In the genomic region with DNA sequence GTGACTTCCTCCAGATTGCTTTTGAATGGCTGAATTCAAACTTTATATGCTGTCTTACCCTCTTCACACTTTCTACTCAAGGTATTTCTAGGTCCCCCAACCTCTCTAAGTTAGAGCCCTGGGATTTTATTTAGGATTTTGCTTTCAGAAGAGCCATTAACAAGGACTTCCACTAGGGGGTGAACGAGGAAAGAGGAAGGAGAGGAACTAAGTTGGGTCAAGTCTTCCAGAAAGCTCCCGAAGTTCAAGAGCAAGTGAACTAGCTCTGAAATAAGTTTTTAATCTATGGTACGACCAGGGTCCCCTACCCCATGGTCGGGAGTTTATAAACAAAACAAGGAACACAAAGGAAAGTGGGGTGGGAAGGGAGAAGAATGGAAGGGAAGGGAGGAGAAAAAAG, we compare ENCODE assay signal across 10 mouse cellular contexts. TPM values are rescaled to one million over a fixed set of nuclear protein-coding genes. Genes with fewer than 3 reads are reported as not detected.
DNase-seq lines count a peak whose midpoint lies in the region; TF ChIP-seq lines count a peak whose summit lies in the region.
"Had no signal": no experiment of that assay in that cellular context is flagged by ENCODE, and none has a peak within 500 bp of the region (broad histone marks: within the 10 kb centered on the region; RNA-seq: fewer than 3 reads in every experiment).

No protein-coding gene starts in this region.

- TF ChIP-seq CTCF in spleen, adult 2 months (IDR thresholded peaks at IDR 0.05; ENCODE audit: extremely low read depth, insufficient read depth, insufficient read length, insufficient replicate concordance), result peak; percentile 5; the same call in 1 of the 2 replicates

- intact Hi-C loops in heart, postnatal 25 days (cut with DNase I), result loop anchor here (1.0 kb wide), 1 partner anchor 78 kb away; no protein-coding TSS in a partner anchor

- peaks cover 9% of the 10 kb centered on the region; the same call in 1 of the 2 replicates for H3K4me1 ChIP-seq in spleen, adult 2 months (ENCODE audit: control insufficient read depth, insufficient read depth, insufficient read length)
- H3K4me1 ChIP-seq: limb, embryonic 10.5 days had no signal

- H3K27me3 ChIP-seq in spleen, adult 2 months (ENCODE audit: control insufficient read depth, insufficient read depth, low read length), result no peaks in the 10 kb centered on the region

- H3K27ac ChIP-seq in spleen, adult 2 months (ENCODE audit: insufficient read depth, low read length), result peak overlapping the region; percentile 85
- H3K27ac ChIP-seq: limb, embryonic 10.5 days had no signal

- peak; percentile 44 for DNase-seq in heart, adult 11 months
- no peak for DNase-seq in heart, postnatal 25 days (ENCODE audit: low spot score)
- no peak for DNase-seq in spleen, adult 2 months (ENCODE audit: low read depth in 1 of 2, low spot score in 2 of 2)
- no peak for DNase-seq in spleen, adult 18-20 months
- peak; percentile 5 for DNase-seq in embryo, embryonic 9.5 days (ENCODE audit: extremely low spot score)
- DNase-seq in telencephalon, adult 2 months (ENCODE audit: low read depth, low spot score), result peak; percentile 8
- no peak for DNase-seq in testis, postnatal 10 days (ENCODE audit: low spot score)
- DNase-seq in gastrocnemius, postnatal 4 days (ENCODE audit: low spot score in 2 of 2), result no peak
- DNase-seq: gastrocnemius, postnatal 36 days had no signal

- H3K36me3 ChIP-seq in spleen, adult 2 months (ENCODE audit: control insufficient read depth, insufficient read depth, low read length), result peaks cover 16% of the 10 kb centered on the region
- H3K36me3 ChIP-seq: limb, embryonic 10.5 days had no signal

- peak overlapping the region; percentile 55; the same call in 1 of the 2 replicates for H3K4me3 ChIP-seq in spleen, adult 2 months (ENCODE audit: extremely low read depth, insufficient read depth, insufficient read length)
- H3K4me3 ChIP-seq: limb, embryonic 10.5 days had no signal

- 1% methylated on average over 4 of the region's 4 CpGs for WGBS in spleen, adult 2 months

- no peak for TF ChIP-seq POLR2A in spleen, adult 2 months (IDR thresholded peaks at IDR 0.05; ENCODE audit: low read depth, low read length)

RNA-seq across cellular contexts. Expression of gene Sell, which starts 0.5 kb away (rescaled TPM):
- total RNA-seq in heart, postnatal 25 days (2021), result 1 to 10 TPM in 1 of 2 experiments, under 1 TPM in 1; 0.94 to 1.6 TPM
- 68.6 and 72.4 TPM in 2 replicates for polyA plus RNA-seq in spleen, adult 2 months (2012; rRNA removed)
- under 1 TPM; 0.39 to 0.56 TPM for total RNA-seq in gastrocnemius, postnatal 4 days (2021)
- polyA plus RNA-seq: limb, embryonic 10.5 days had no signal

RNA-seq across cellular contexts. Expression of gene Sele, which starts 13.2 kb away (rescaled TPM):
- under 1 TPM; 0.78 to 0.83 TPM for total RNA-seq in heart, postnatal 25 days (2021)
- 0.09 and 0.13 TPM in 2 replicates for polyA plus RNA-seq in spleen, adult 2 months (2012; rRNA removed)
- under 1 TPM; 0.08 to 0.17 TPM for total RNA-seq in gastrocnemius, postnatal 4 days (2021)
- total RNA-seq: gastrocnemius, postnatal 36 days had no signal
- polyA plus RNA-seq: limb, embryonic 10.5 days had no signal

RNA-seq across cellular contexts. Expression of gene Selp, which starts 53.8 kb away (rescaled TPM):
- 1 to 10 TPM; 1.3 to 1.4 TPM for total RNA-seq in heart, postnatal 25 days (2021)
- polyA plus RNA-seq in spleen, adult 2 months (2012; rRNA removed), result 2.2 and 2.8 TPM in 2 replicates
- total RNA-seq in gastrocnemius, postnatal 4 days (2021), result 1 to 10 TPM in 1 of 2 experiments, under 1 TPM in 1; 0.81 to 1.5 TPM

Comparison
In these comparisons a context has a peak if more than half of its experiments do, and no peak if none do; other contexts are left out.
1. DNase-seq: peak in heart, adult 11 months (single experiment), embryo, embryonic 9.5 days (single experiment) and telencephalon, adult 2 months (single experiment); none in heart, postnatal 25 days (single experiment), spleen, adult 2 months (0 of 2), spleen, adult 18-20 months (0 of 2), testis, postnatal 10 days (single experiment) and gastrocnemius, postnatal 4 days (0 of 2).